Mouse (Mus musculus): ENCODE results near the gene Hap1.

DNA sequence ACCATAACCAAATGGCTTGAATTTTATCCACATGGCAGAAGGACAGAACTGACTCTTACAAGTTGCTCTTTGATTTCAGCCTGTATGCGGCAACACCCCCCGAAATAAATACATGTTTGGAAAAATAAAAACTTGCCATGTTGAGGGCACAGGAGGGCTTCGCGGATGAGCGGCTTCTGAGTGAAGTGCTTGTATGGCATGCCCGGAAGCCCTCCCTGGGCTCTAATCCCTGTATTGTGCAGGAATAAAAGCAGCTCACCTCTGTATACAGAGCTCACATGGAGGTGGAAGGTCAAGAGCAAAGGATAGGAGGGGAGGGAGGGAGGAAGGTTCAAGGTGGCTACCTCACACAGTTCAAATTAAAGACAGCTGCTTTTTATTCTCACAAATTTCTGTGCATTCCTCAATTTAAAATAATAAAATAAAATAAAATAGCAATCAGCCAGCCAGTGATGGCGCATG lies 36.0 kb upstream of the Hap1 start:
- TF ChIP-seq CTCF (IDR thresholded peaks at IDR 0.05; ENCODE audit: low read depth) (no peak), EP300 (IDR thresholded peaks at IDR 0.05; ENCODE audit: low read depth) (no peak)

Measured in heart, postnatal 0 days (tissue).